Mouse (Mus musculus) gastrocnemius, adult 2 months (tissue): ENCODE data around the gene Galnt12. TPM values are rescaled to one million over a fixed set of nuclear protein-coding genes. Genes with fewer than 3 reads are reported as not detected.

ENCODE experiments used
- DNase-seq: peaks from one replicate; pipeline ENCODE4 v3.0.0; 2022
- H3K27ac ChIP-seq: fragments of 200-600 bp; 2 replicates; pipeline ENCODE4 v1.8.1; 2022; ENCODE audit warnings: mild to moderate bottlenecking
- H3K4me3 ChIP-seq: fragments of 200-600 bp; 2 replicates; pipeline ENCODE4 v1.8.1; 2022; ENCODE audit warnings: mild to moderate bottlenecking, moderate library complexity
- CTCF ChIP-seq: fragments of 200-600 bp; IDR thresholded peaks from 2 replicates; pipeline ENCODE4 v1.8.1; 2022; ENCODE audit warnings: antibody characterized with exemption, mild to moderate bottlenecking, moderate library complexity
- intact Hi-C: fragments of 180-260 bp; cut with DNase I; formaldehyde crosslinking; loops from one replicate; pipeline ENCODE4 v1.15.1; 2025
- total RNA-seq, 2 experiments: library from RNA; stranded (reverse); gene quantifications; 2 replicates each; pipeline ENCODE4 v1.2.3; 2021

The Galnt12 gene
- total RNA-seq, 2 experiments from 2014 or later: 0.17 TPM; not detected in 1

GRCm38 (mm10) chr4:47057510-47058325 is 34.0 kb upstream of the Galnt12 start:
- DNase-seq: no peak
- intact Hi-C loops: loop anchor here (10.0 kb wide), 1 partner anchor 443 kb away; no protein-coding TSS in a partner anchor
- H3K27ac ChIP-seq: peak overlapping the region; percentile 83
- peak overlapping the region; percentile 89 for H3K4me3 ChIP-seq
- TF ChIP-seq CTCF: no peak

- TF ChIP-seq CTCF: no peak
- Histone ChIP-seq H3K27ac (no peak overlapping the region), H3K4me3 (no peak overlapping the region)
- DNase-seq: no peak
- intact Hi-C loops: no loop called here
Measured at GRCm38 (mm10) chr4:47060900-47061299, 30.8 kb upstream of the Galnt12 start.

GRCm38 (mm10) chr4:47075054-47075453 is 16.7 kb upstream of the Galnt12 start:
- Histone ChIP-seq H3K4me3 (no peak overlapping the region), H3K27ac (no peak overlapping the region)
- intact Hi-C loops: no loop called here
- no peak for TF ChIP-seq CTCF
- no peak for DNase-seq

GRCm38 (mm10) chr4:47079997-47080646 is 11.6 kb upstream of the Galnt12 start:
- H3K27ac ChIP-seq: no peak overlapping the region
- no peak for TF ChIP-seq CTCF
- intact Hi-C loops: no loop called here
- no peak overlapping the region for H3K4me3 ChIP-seq
- DNase-seq: no peak

GRCm38 (mm10) chr4:47080647-47081010 is 11.1 kb upstream of the Galnt12 start:
- H3K27ac ChIP-seq: no peak overlapping the region
- TF ChIP-seq CTCF: no peak
- DNase-seq: no peak
- H3K4me3 ChIP-seq: no peak overlapping the region
- intact Hi-C loops: no loop called here

- no peak for DNase-seq
- intact Hi-C loops: no loop called here
- Histone ChIP-seq H3K27ac (no peak overlapping the region), H3K4me3 (no peak overlapping the region)
- no peak for TF ChIP-seq CTCF
Measured at GRCm38 (mm10) chr4:47083824-47084223, 7.9 kb upstream of the Galnt12 start.

GRCm38 (mm10) chr4:47088671-47089070 is 3.0 kb upstream of the Galnt12 start:
- Histone ChIP-seq H3K4me3 (no peak overlapping the region), H3K27ac (no peak overlapping the region)
- intact Hi-C loops: no loop called here
- no peak for TF ChIP-seq CTCF
- DNase-seq: no peak

GRCm38 (mm10) chr4:47092387-47093021 is 795 bp downstream of the Galnt12 start:
- DNase-seq: no peak
- Histone ChIP-seq H3K4me3 (peak overlapping the region; percentile 75), H3K27ac (no peak overlapping the region)
- TF ChIP-seq CTCF: no peak
- intact Hi-C loops: no loop called here

- intact Hi-C loops: no loop called here
- no peak for DNase-seq
- Histone ChIP-seq H3K4me3 (no peak overlapping the region), H3K27ac (no peak overlapping the region)
- no peak for TF ChIP-seq CTCF
Measured at GRCm38 (mm10) chr4:47093161-47093560, 1.5 kb downstream of the Galnt12 start.

GRCm38 (mm10) chr4:47093647-47094046 is 1.9 kb downstream of the Galnt12 start:
- intact Hi-C loops: no loop called here
- no peak for TF ChIP-seq CTCF
- Histone ChIP-seq H3K27ac (no peak overlapping the region), H3K4me3 (no peak overlapping the region)
- DNase-seq: no peak

GRCm38 (mm10) chr4:47103561-47103960 is 11.9 kb downstream of the Galnt12 start:
- DNase-seq: peak; percentile 46
- TF ChIP-seq CTCF: no peak
- no peak overlapping the region for H3K27ac ChIP-seq

GRCm38 (mm10) chr4:47111885-47112284 is 20.2 kb downstream of the Galnt12 start:
- intact Hi-C loops: no loop called here
- Histone ChIP-seq H3K27ac (no peak overlapping the region), H3K4me3 (no peak overlapping the region)
- no peak for DNase-seq
- TF ChIP-seq CTCF: no peak

More at GRCm38 (mm10) chr4:47103561-47103960, 11.9 kb downstream of the Galnt12 start:
- intact Hi-C loops: no loop called here
- 0 out of 2 replicates have a peak overlapping the region, but pooled peaks have one; percentile 17 for H3K4me3 ChIP-seq

- TF ChIP-seq CTCF: no peak
- Histone ChIP-seq H3K27ac (peak overlapping the region; percentile 69), H3K4me3 (no peak overlapping the region)
- peak; percentile 48 for DNase-seq
- intact Hi-C loops: no loop called here
Measured at GRCm38 (mm10) chr4:47112560-47112959, 20.9 kb downstream of the Galnt12 start.
